Mouse (Mus musculus): ENCODE measurements around the gene Aak1. TPM values are rescaled to one million over a fixed set of nuclear protein-coding genes. Genes with fewer than 3 reads are reported as not detected.
A peak's percentile ranks its signal among the peaks of the same experiment; 100 is the strongest.

Aak1 gene
- polyA plus RNA-seq, 1 experiment from 2014 or later: 18.2 TPM

GRCm38 (mm10) chr6:86897520-86897919, 48.2 kb downstream of the Aak1 start:
- Histone ChIP-seq H3K4me3 (no peak overlapping the region), H3K4me1 (peaks cover 14% of the 10 kb centered on the region; the same call in 1 of the 2 replicates), H3K27ac (replicated peaks) (no peak overlapping the region), H3K9me3 (no peaks in the 10 kb centered on the region), H3K9ac (no peak overlapping the region), H3K36me3 (peaks cover 15% of the 10 kb centered on the region; the same call in 1 of the 2 replicates), H3K4me2 (no peak overlapping the region), H3K27me3 (replicated peaks) (no peaks in the 10 kb centered on the region)
- no peak for ATAC-seq (ENCODE audit: extremely low read depth, insufficient number of reproducible peaks, low FRiP score, low TSS enrichment)
- WGBS: 92% methylated on average over 6 of the region's 6 CpGs

- H3K27me3 ChIP-seq (replicated peaks): no peaks in the 10 kb centered on the region
- H3K27ac ChIP-seq (replicated peaks): no peak overlapping the region
- peaks cover 9% of the 10 kb centered on the region; the same call in 1 of the 2 replicates for H3K4me1 ChIP-seq
- no peak overlapping the region for H3K9ac ChIP-seq
- H3K9me3 ChIP-seq: no peaks in the 10 kb centered on the region
- no peak for ATAC-seq (ENCODE audit: extremely low read depth, insufficient number of reproducible peaks, low FRiP score, low TSS enrichment)
- H3K4me3 ChIP-seq: no peak overlapping the region
- H3K4me2 ChIP-seq: no peak overlapping the region
- H3K36me3 ChIP-seq: peaks cover 16% of the 10 kb centered on the region; the same call in 1 of the 2 replicates
- 70% methylated on average over 3 of the region's 3 CpGs for WGBS
Measured at GRCm38 (mm10) chr6:86899053-86899452, 49.7 kb downstream of the Aak1 start.

- no peak overlapping the region for H3K27ac ChIP-seq (replicated peaks)
- no peak overlapping the region for H3K4me3 ChIP-seq
- peaks cover 11% of the 10 kb centered on the region; the same call in 1 of the 2 replicates for H3K36me3 ChIP-seq
- no peaks in the 10 kb centered on the region for H3K27me3 ChIP-seq (replicated peaks)
- H3K4me2 ChIP-seq: no peak overlapping the region
- H3K9me3 ChIP-seq: no peaks in the 10 kb centered on the region
- no peak overlapping the region for H3K9ac ChIP-seq
- 80% methylated on average over 2 of the region's 3 CpGs for WGBS
- ATAC-seq (ENCODE audit: extremely low read depth, insufficient number of reproducible peaks, low FRiP score, low TSS enrichment): no peak
- H3K4me1 ChIP-seq: peaks cover 13% of the 10 kb centered on the region
Measured at GRCm38 (mm10) chr6:86899965-86900364, 50.6 kb downstream of the Aak1 start.

GRCm38 (mm10) chr6:86900546-86900945, 51.2 kb downstream of the Aak1 start:
- Histone ChIP-seq H3K27me3 (replicated peaks) (no peaks in the 10 kb centered on the region), H3K9me3 (no peaks in the 10 kb centered on the region), H3K36me3 (peaks cover 11% of the 10 kb centered on the region; the same call in 1 of the 2 replicates), H3K9ac (no peak overlapping the region), H3K4me3 (no peak overlapping the region), H3K27ac (replicated peaks) (no peak overlapping the region), H3K4me2 (no peak overlapping the region), H3K4me1 (peaks cover 19% of the 10 kb centered on the region)
- WGBS: 74% methylated on average over 3 of the region's 3 CpGs
- ATAC-seq (ENCODE audit: extremely low read depth, insufficient number of reproducible peaks, low FRiP score, low TSS enrichment): no peak

GRCm38 (mm10) chr6:86905500-86905899, 56.2 kb downstream of the Aak1 start:
- no peaks in the 10 kb centered on the region for H3K9me3 ChIP-seq
- 62% methylated on average over 2 of the region's 2 CpGs for WGBS
- peaks cover 5% of the 10 kb centered on the region; the same call in 1 of the 2 replicates for H3K36me3 ChIP-seq
- H3K4me3 ChIP-seq: no peak overlapping the region
- no peaks in the 10 kb centered on the region for H3K27me3 ChIP-seq (replicated peaks)
- H3K27ac ChIP-seq (replicated peaks): no peak overlapping the region
- peaks cover 40% of the 10 kb centered on the region for H3K4me1 ChIP-seq
- no peak overlapping the region for H3K4me2 ChIP-seq
- no peak for ATAC-seq (ENCODE audit: extremely low read depth, insufficient number of reproducible peaks, low FRiP score, low TSS enrichment)
- H3K9ac ChIP-seq: no peak overlapping the region

- WGBS: 66% methylated on average over 2 of the region's 2 CpGs
- Histone ChIP-seq H3K27ac (replicated peaks) (no peak overlapping the region), H3K27me3 (replicated peaks) (no peaks in the 10 kb centered on the region), H3K4me3 (no peak overlapping the region), H3K4me2 (no peak overlapping the region), H3K9ac (no peak overlapping the region), H3K36me3 (peaks cover 7% of the 10 kb centered on the region; the same call in 1 of the 2 replicates), H3K9me3 (no peaks in the 10 kb centered on the region), H3K4me1 (peaks cover 34% of the 10 kb centered on the region)
- no peak for ATAC-seq (ENCODE audit: extremely low read depth, insufficient number of reproducible peaks, low FRiP score, low TSS enrichment)
Measured at GRCm38 (mm10) chr6:86907191-86907590, 57.9 kb downstream of the Aak1 start.

- peaks cover 34% of the 10 kb centered on the region for H3K4me1 ChIP-seq
- ATAC-seq (ENCODE audit: extremely low read depth, insufficient number of reproducible peaks, low FRiP score, low TSS enrichment): no peak
- 55% methylated on average over 5 of the region's 5 CpGs for WGBS
- no peaks in the 10 kb centered on the region for H3K27me3 ChIP-seq (replicated peaks)
- peaks cover 3% of the 10 kb centered on the region; the same call in 1 of the 2 replicates for H3K36me3 ChIP-seq
- no peaks in the 10 kb centered on the region for H3K9me3 ChIP-seq
- no peak overlapping the region for H3K9ac ChIP-seq
- no peak overlapping the region for H3K27ac ChIP-seq (replicated peaks)
- no peak overlapping the region for H3K4me2 ChIP-seq
- H3K4me3 ChIP-seq: no peak overlapping the region
Measured at GRCm38 (mm10) chr6:86908561-86909150, 59.3 kb downstream of the Aak1 start.

- Histone ChIP-seq H3K36me3 (peaks cover 3% of the 10 kb centered on the region; the same call in 1 of the 2 replicates), H3K9ac (no peak overlapping the region), H3K27me3 (replicated peaks) (no peaks in the 10 kb centered on the region), H3K4me2 (no peak overlapping the region), H3K4me3 (no peak overlapping the region), H3K27ac (replicated peaks) (no peak overlapping the region), H3K9me3 (no peaks in the 10 kb centered on the region), H3K4me1 (peaks cover 34% of the 10 kb centered on the region)
- no peak for ATAC-seq (ENCODE audit: extremely low read depth, insufficient number of reproducible peaks, low FRiP score, low TSS enrichment)
- WGBS: 68% methylated on average over 7 of the region's 7 CpGs
Measured at GRCm38 (mm10) chr6:86909881-86910280, 60.6 kb downstream of the Aak1 start.

GRCm38 (mm10) chr6:86916157-86916820, 67.0 kb downstream of the Aak1 start:
- H3K9ac ChIP-seq: no peak overlapping the region
- no peak overlapping the region for H3K27ac ChIP-seq (replicated peaks)
- WGBS: 69% methylated on average over 5 of the region's 5 CpGs
- no peaks in the 10 kb centered on the region for H3K36me3 ChIP-seq
- peaks cover 51% of the 10 kb centered on the region for H3K4me1 ChIP-seq
- no peak overlapping the region for H3K4me2 ChIP-seq
- no peak overlapping the region for H3K4me3 ChIP-seq
- ATAC-seq (ENCODE audit: extremely low read depth, insufficient number of reproducible peaks, low FRiP score, low TSS enrichment): no peak
- no peaks in the 10 kb centered on the region for H3K9me3 ChIP-seq
- H3K27me3 ChIP-seq (replicated peaks): no peaks in the 10 kb centered on the region

GRCm38 (mm10) chr6:86917231-86917630, 67.9 kb downstream of the Aak1 start:
- Histone ChIP-seq H3K4me1 (peaks cover 51% of the 10 kb centered on the region), H3K27ac (replicated peaks) (peak overlapping the region; percentile 81), H3K9ac (0 out of 2 replicates have a peak overlapping the region, but pooled peaks have one; percentile 45), H3K4me3 (no peak overlapping the region), H3K4me2 (no peak overlapping the region), H3K36me3 (no peaks in the 10 kb centered on the region), H3K27me3 (replicated peaks) (no peaks in the 10 kb centered on the region), H3K9me3 (no peaks in the 10 kb centered on the region)
- ATAC-seq (ENCODE audit: extremely low read depth, insufficient number of reproducible peaks, low FRiP score, low TSS enrichment): no peak
- WGBS: 58% methylated on average over 4 of the region's 4 CpGs

- no peak for ATAC-seq (ENCODE audit: extremely low read depth, insufficient number of reproducible peaks, low FRiP score, low TSS enrichment)
- Histone ChIP-seq H3K4me1 (peaks cover 51% of the 10 kb centered on the region), H3K27ac (replicated peaks) (peak overlapping the region; percentile 81), H3K9me3 (no peaks in the 10 kb centered on the region), H3K4me2 (peak overlapping the region; percentile 40), H3K4me3 (no peak overlapping the region), H3K9ac (peak overlapping the region; percentile 15), H3K36me3 (no peaks in the 10 kb centered on the region), H3K27me3 (replicated peaks) (no peaks in the 10 kb centered on the region)
- 28% methylated on average over 7 of the region's 7 CpGs for WGBS
Measured at GRCm38 (mm10) chr6:86918058-86918835, 68.9 kb downstream of the Aak1 start.

All from heart, embryonic 13.5 days (tissue).